Mouse (Mus musculus) left cerebral cortex, adult 9 months (tissue): Measurements from ENCODE around the gene Pex6.

Experiments
- DNase-seq, 2 experiments: peaks; one replicate each; pipeline ENCODE4 v3.0.0; 2022; ENCODE audit warnings: low spot score in 2 of 2

Gene Pex6

GRCm38 (mm10) chr17:46699912-46700311 lies 11.4 kb upstream of the Pex6 start:
- no peak for DNase-seq

- DNase-seq = no peak
Observed at GRCm38 (mm10) chr17:46701489-46701888, 9.8 kb upstream of the Pex6 start.

GRCm38 (mm10) chr17:46702100-46702499 lies 9.2 kb upstream of the Pex6 start:
- no peak for DNase-seq

GRCm38 (mm10) chr17:46702506-46702905 lies 8.8 kb upstream of the Pex6 start:
- DNase-seq = no peak

GRCm38 (mm10) chr17:46703971-46704886 lies 7.0 kb upstream of the Pex6 start:
- no peak for DNase-seq

- peak; percentile 94 to 98 for DNase-seq
Observed at GRCm38 (mm10) chr17:46704887-46705835, 6.1 kb upstream of the Pex6 start, which contains the start of gene Ppp2r5d. TSS of gene Ppp2r5d (minus strand) at chr17:46705111.

GRCm38 (mm10) chr17:46706375-46707089 lies 4.7 kb upstream of the Pex6 start:
- DNase-seq = no peak

- DNase-seq = no peak
Observed at GRCm38 (mm10) chr17:46711612-46712271, 479 bp downstream of the Pex6 start.

GRCm38 (mm10) chr17:46712442-46712841 lies 1.2 kb downstream of the Pex6 start:
- no peak for DNase-seq

GRCm38 (mm10) chr17:46713849-46714248 lies 2.6 kb downstream of the Pex6 start:
- no peak for DNase-seq

- DNase-seq = no peak
Observed at GRCm38 (mm10) chr17:46714756-46715481, 3.7 kb downstream of the Pex6 start.

GRCm38 (mm10) chr17:46721077-46721476 lies 9.8 kb downstream of the Pex6 start:
- DNase-seq = no peak

- no peak for DNase-seq
Observed at GRCm38 (mm10) chr17:46724477-46725084, 13.3 kb downstream of the Pex6 start.

- no peak for DNase-seq
Observed at GRCm38 (mm10) chr17:46725273-46725672, 14.0 kb downstream of the Pex6 start.

GRCm38 (mm10) chr17:46725731-46726645 lies 14.7 kb downstream of the Pex6 start:
- DNase-seq = no peak

GRCm38 (mm10) chr17:46727271-46727670 lies 16.0 kb downstream of the Pex6 start:
- DNase-seq = no peak

GRCm38 (mm10) chr17:46728021-46728420 lies 16.8 kb downstream of the Pex6 start:
- no peak for DNase-seq

- DNase-seq = no peak
Observed at GRCm38 (mm10) chr17:46728496-46728895, 17.2 kb downstream of the Pex6 start.

- DNase-seq = no peak
Observed at GRCm38 (mm10) chr17:46728904-46729318, 17.6 kb downstream of the Pex6 start, which contains the start of gene Gnmt. TSS of gene Gnmt (minus strand) at chr17:46729168.
